Mouse (Mus musculus) lung, adult 2 months (tissue): Measurements from ENCODE around the gene Pqlc2. TPM values are rescaled to one million over a fixed set of nuclear protein-coding genes. Genes with fewer than 3 reads are reported as not detected.
A peak's percentile ranks its signal among the peaks of the same experiment; 100 is the strongest.

Source experiments
- DNase-seq: peaks from one replicate; pipeline ENCODE4 v3.0.0; 2022
- H3K4me1 ChIP-seq: fragments of 200-500 bp; 2 replicates; pipeline ENCODE4 v1.6.1; 2011; ENCODE audit warnings: low read length; ENCODE audit not compliant: control insufficient read depth, insufficient read depth
- H3K4me3 ChIP-seq: fragments of 200-500 bp; replicated peaks from 2 replicates; pipeline ENCODE3; 2011; ENCODE audit warnings: low read depth, mild to moderate bottlenecking, control low read depth, low read length; ENCODE audit errors: extremely low read depth
- CTCF ChIP-seq: fragments of 200-500 bp; IDR thresholded peaks from 2 replicates; pipeline ENCODE4 v1.5.1; 2011; ENCODE audit warnings: mild to moderate bottlenecking, low read length, control low read depth; ENCODE audit not compliant: insufficient read depth
- POLR2A ChIP-seq: fragments of 200-500 bp; IDR thresholded peaks from 2 replicates; pipeline ENCODE4 v1.6.1; 2011; ENCODE audit warnings: low read depth, mild to moderate bottlenecking, control low read depth, low read length, borderline replicate concordance; ENCODE audit errors: extremely low read depth
- WGBS: fragments of 180-500 bp; shearing (Covaris S2); methylation state at CpG from one replicate; pipeline ENCODE4 v1.1.7; 2018; 5-methylcytosine and 5-hydroxymethylcytosine counted together
- polyA plus RNA-seq: library from polyadenylated mRNA; depleted of rRNA; stranded (reverse); fragments of >200 nt; gene quantifications from 2 replicates; pipeline ENCODE4 v1.2.3, GENCODE M21; 2012

The Pqlc2 gene
- polyA plus RNA-seq, 1 experiment, result 34.0 TPM

DNA sequence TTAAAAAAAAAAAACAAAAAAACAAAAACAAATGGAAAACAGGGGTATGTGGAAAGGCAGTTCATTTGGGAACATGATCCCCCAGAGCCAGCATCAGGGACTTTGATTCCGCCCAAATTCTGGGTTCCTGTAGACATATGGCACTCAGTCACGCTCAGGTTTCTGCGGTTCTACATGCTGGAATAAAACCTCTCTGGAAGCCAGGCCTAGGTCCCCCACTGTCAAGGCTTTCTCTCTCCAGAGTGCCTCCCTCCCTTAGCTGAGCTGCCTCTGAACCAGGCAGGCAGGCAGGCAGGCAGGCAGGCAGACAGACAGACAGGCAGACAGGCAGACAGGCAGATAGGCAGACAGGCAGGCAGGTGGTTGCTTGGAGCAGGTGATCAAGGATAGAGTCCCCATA, 40.3 kb downstream of the Pqlc2 start:
- TF ChIP-seq CTCF, result no peak
- no peak for TF ChIP-seq POLR2A
- no peak overlapping the region for H3K4me3 ChIP-seq
- no peak for DNase-seq
- H3K4me1 ChIP-seq, result no peaks in the 10 kb centered on the region
- WGBS, result 98% methylated on average over 3 of the region's 3 CpGs

- Histone ChIP-seq H3K4me3 (no peak overlapping the region), H3K4me1 (no peaks in the 10 kb centered on the region)
- TF ChIP-seq CTCF (no peak), POLR2A (no peak)
- WGBS, result 63% methylated on average over 1 of the region's 1 CpGs
- DNase-seq, result no peak
Measured at GRCm38 (mm10) chr4:139268242-139268641, 42.3 kb downstream of the Pqlc2 start.

DNA sequence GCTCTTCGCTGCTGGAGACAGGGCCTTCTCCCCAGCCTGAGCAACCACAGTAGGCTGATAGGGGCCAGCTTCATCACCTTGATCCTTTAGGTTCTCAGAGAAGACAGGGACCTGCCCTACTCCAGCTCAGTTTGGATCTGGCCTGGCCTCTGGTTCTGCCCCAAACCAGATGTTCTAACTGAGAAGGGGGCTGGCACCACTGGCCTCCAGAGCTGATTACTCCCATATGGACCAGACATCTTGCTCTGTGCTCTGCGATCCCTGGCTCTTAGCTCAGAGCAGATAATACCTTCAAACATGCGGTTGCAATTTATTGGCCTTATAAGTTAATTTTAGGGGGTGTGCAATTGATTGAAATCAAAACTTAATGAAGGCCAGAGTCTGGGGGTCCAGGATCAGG, 43.2 kb downstream of the Pqlc2 start:
- DNase-seq, result no peak
- 84% methylated on average over 3 of the region's 3 CpGs for WGBS
- TF ChIP-seq CTCF, result no peak
- no peak for TF ChIP-seq POLR2A
- Histone ChIP-seq H3K4me3 (no peak overlapping the region), H3K4me1 (no peaks in the 10 kb centered on the region)

GRCm38 (mm10) chr4:139266500-139266865, 44.0 kb downstream of the Pqlc2 start:
- no peak for TF ChIP-seq POLR2A
- TF ChIP-seq CTCF, result no peak
- WGBS, result 87% methylated on average over 7 of the region's 7 CpGs
- no peak for DNase-seq
- H3K4me1 ChIP-seq, result no peaks in the 10 kb centered on the region
- H3K4me3 ChIP-seq, result no peak overlapping the region

DNA sequence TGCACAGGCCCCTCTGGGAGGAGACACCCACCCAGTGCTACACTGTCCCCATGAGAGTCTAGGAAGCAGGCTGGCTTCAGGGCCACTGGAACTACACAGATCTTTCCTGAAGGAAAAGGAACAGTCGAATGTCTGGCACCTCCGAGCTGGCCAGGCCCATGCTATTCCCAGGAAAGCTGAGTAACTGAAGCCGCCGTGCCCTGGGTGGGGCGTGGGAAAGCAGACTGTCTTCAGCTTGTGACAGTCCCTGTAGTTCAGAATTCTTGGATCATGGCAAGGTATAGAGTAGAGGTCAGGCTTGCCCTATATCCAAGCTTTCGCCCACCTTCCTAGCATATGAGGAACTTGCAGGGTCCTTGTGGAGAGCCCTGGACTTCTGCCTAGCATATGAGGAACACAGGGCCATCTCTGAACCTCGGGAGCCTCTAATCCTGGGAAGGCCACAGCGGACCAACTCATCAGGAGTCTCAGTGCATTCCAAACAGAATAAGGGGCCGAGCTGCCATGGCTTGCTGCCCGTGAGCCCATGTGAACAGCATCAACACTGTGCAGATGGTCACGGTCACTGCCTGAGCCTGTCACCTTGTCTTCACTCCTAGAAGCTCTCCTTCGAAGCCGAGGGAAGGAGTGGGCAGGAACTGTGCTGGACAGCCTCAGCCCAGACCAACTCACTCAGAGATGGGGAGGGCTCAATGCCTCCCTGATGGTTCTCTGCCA, 44.6 kb downstream of the Pqlc2 start:
- no peak for DNase-seq
- Histone ChIP-seq H3K4me1 (no peaks in the 10 kb centered on the region), H3K4me3 (no peak overlapping the region)
- 83% methylated on average over 13 of the region's 13 CpGs for WGBS
- TF ChIP-seq POLR2A, result no peak
- no peak for TF ChIP-seq CTCF

DNA sequence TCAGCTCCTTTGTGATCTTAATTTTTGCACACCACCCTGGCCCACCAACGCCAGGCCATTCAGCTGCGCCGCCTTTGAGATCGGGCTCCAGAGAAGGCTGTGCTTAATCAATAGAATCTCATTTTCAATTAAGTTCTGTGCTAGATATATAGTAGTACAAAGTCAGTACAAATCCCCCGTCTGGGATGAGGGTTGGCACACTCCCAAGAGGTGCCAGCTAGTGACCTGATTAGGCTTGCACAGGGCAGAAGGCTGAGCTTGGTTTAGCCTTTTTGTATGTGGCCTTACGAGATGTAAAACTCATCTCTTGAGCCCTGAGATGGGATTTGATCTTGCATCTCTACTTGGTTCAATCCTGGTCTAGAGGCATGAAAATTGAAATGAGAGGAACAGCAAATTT, 47.5 kb downstream of the Pqlc2 start:
- no peak for TF ChIP-seq CTCF
- no peak for TF ChIP-seq POLR2A
- 90% methylated on average over 6 of the region's 6 CpGs for WGBS
- H3K4me1 ChIP-seq, result peaks cover 5% of the 10 kb centered on the region; the same call in 1 of the 2 replicates
- no peak for DNase-seq
- no peak overlapping the region for H3K4me3 ChIP-seq

GRCm38 (mm10) chr4:139259302-139259871, 51.1 kb downstream of the Pqlc2 start:
- DNase-seq, result no peak
- Histone ChIP-seq H3K4me3 (no peak overlapping the region), H3K4me1 (peaks cover 5% of the 10 kb centered on the region; the same call in 1 of the 2 replicates)
- TF ChIP-seq CTCF (no peak), POLR2A (no peak)
- WGBS, result 56% methylated on average over 11 of the region's 11 CpGs

GRCm38 (mm10) chr4:139258621-139259301, 51.7 kb downstream of the Pqlc2 start:
- WGBS, result 54% methylated on average over 6 of the region's 6 CpGs
- peak; percentile 51 for DNase-seq
- peaks cover 5% of the 10 kb centered on the region; the same call in 1 of the 2 replicates for H3K4me1 ChIP-seq

DNA sequence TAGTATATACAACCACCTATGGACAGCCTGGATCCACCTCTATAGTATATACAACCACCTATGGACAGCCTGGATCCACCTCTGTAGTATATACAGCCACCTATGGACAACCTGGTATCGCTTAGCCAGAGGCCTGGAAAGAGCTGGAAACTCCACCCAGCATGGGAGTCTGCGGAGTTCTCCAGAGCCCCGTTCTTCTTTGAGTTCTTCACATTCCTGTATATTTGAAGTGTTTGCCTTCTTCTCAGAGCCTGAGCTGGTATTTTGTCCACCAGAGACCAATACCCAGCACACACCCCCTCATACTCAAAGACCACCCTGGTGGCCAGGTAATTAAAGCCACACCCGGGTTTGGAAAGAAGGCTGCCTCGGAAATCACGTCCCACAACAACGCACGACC, 53.8 kb downstream of the Pqlc2 start:
- TF ChIP-seq CTCF, result no peak
- TF ChIP-seq POLR2A, result no peak
- peak; percentile 45 for DNase-seq
- H3K4me1 ChIP-seq, result peaks cover 8% of the 10 kb centered on the region; the same call in 1 of the 2 replicates
- WGBS, result 64% methylated on average over 8 of the region's 8 CpGs
- no peak overlapping the region for H3K4me3 ChIP-seq

More at GRCm38 (mm10) chr4:139258621-139259301, 51.7 kb downstream of the Pqlc2 start:
- TF ChIP-seq POLR2A (no peak), CTCF (no peak)
- no peak overlapping the region for H3K4me3 ChIP-seq
